Mouse (Mus musculus) midbrain, postnatal 0 days (tissue): ENCODE measurements at regions not wholly inside any gene's neighbourhood (a gene's known extent, or its start where the extent isn't known, plus 50 kb on each side); places are given as distances from the start of the nearest gene placed in this dataset.

Experiments used
- ATAC-seq: fragments of 200-750 bp; cut with Nextera tagmentation; 2 replicates; pipeline ENCODE4 v1.8.0; 2017; ENCODE audit warnings: moderate number of reproducible peaks, mild to moderate bottlenecking, moderate TSS enrichment, moderate library complexity; ENCODE audit not compliant: low FRiP score
- DNase-seq: peaks from one replicate; pipeline ENCODE4 v3.0.0-alpha.2; 2015; ENCODE audit warnings: low spot score
- H3K27ac ChIP-seq: fragments of 300-500 bp; sonication (generic); 2 replicates; pipeline ENCODE4 v1.5.1; 2014; ENCODE audit warnings: low read depth, mild to moderate bottlenecking, low read length, mixed read lengths
- H3K27me3 ChIP-seq: fragments of 300-500 bp; sonication (generic); 2 replicates; pipeline ENCODE4 v1.6.1; 2014; ENCODE audit warnings: low read length, control low read depth, mixed read lengths; ENCODE audit not compliant: insufficient read depth
- H3K36me3 ChIP-seq: fragments of 300-500 bp; sonication (generic); 2 replicates; pipeline ENCODE4 v1.6.1; 2014; ENCODE audit warnings: low read length, control low read depth, mixed read lengths; ENCODE audit not compliant: insufficient read depth
- H3K4me1 ChIP-seq: fragments of 300-500 bp; sonication (generic); 2 replicates; pipeline ENCODE4 v1.6.1; 2014; ENCODE audit warnings: mild to moderate bottlenecking, control low read depth, antibody characterized with exemption, low read length, mixed read lengths; ENCODE audit not compliant: insufficient read depth
- H3K4me2 ChIP-seq: fragments of 300-500 bp; sonication (generic); 2 replicates; pipeline ENCODE4 v1.6.1; 2014; ENCODE audit warnings: low read depth, mild to moderate bottlenecking, low read length, mixed read lengths; ENCODE audit not compliant: poor library complexity, severe bottlenecking
- H3K4me3 ChIP-seq: fragments of 300-500 bp; sonication (generic); 2 replicates; pipeline ENCODE4 v1.5.1; 2014; ENCODE audit warnings: low read depth, mild to moderate bottlenecking, low read length, moderate library complexity
- H3K9ac ChIP-seq: fragments of 300-500 bp; sonication (generic); replicated peaks from 2 replicates; pipeline ENCODE4 v1.6.1; 2014; ENCODE audit warnings: mild to moderate bottlenecking, low read length, moderate library complexity, mixed read lengths; ENCODE audit not compliant: poor library complexity, severe bottlenecking
- H3K9me3 ChIP-seq: fragments of 300-500 bp; sonication (generic); 2 replicates; pipeline ENCODE4 v1.6.1; 2016; ENCODE audit warnings: low read length, control low read depth
- CTCF ChIP-seq: IDR thresholded peaks from 2 replicates; pipeline ENCODE4 v1.5.1; 2016; ENCODE audit warnings: antibody characterized with exemption, mild to moderate bottlenecking
- WGBS: fragments of 180-500 bp; shearing (Covaris S2); extraction: QIAGEN DNeasy Blood & Tissue Kit; methylation state at CpG from one replicate; pipeline ENCODE4 v1.1.7; 2014; 5-methylcytosine and 5-hydroxymethylcytosine counted together

DNA sequence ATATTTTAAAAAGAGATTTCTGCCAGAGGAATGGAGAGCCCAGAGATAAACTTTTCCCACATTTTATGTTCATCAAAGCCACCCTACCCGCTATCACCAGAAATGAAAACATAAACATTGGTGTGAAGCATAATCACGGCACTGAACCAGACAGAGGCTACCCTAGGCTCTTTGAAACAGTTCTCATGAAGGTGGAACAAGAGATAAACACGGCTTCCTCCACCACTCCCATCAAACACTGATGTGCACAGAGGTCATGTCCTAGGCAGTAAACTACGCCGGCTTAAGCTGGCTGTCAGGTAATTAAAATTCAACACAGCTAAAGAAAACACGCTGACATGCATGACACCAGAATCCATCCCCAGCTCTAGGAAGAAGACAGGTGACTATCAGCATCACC lies 182.5 kb downstream of the Mreg start:
- TF ChIP-seq CTCF = no peak
- Histone ChIP-seq H3K9ac (no peak overlapping the region), H3K4me3 (no peak overlapping the region), H3K4me1 (no peaks in the 10 kb centered on the region), H3K9me3 (no peaks in the 10 kb centered on the region), H3K27ac (no peak overlapping the region), H3K36me3 (no peaks in the 10 kb centered on the region), H3K27me3 (no peaks in the 10 kb centered on the region), H3K4me2 (no peak overlapping the region)
- 87% methylated on average over 6 of the region's 6 CpGs for WGBS
- ATAC-seq = no peak
- no peak for DNase-seq

DNA sequence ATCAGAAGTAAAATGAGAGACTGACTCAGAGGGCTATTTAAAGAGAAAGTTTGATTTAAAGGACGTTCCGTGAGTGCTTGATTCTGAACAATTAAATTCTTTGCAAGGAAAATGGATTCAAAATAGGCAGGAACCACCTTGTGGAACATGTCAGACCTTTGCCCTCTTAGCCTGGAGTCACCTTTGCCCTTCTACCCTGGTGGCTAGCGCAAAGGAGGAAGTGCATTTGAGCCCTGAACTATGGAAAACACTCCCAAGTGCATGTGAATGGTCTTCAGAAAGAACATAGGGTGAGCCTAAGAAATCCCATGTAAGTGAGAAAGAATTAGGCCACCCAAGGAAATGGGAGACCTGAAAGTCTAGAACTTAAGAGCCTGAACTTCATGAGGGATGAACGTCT lies 185.2 kb downstream of the Mreg start:
- no peaks in the 10 kb centered on the region for H3K27me3 ChIP-seq
- H3K9ac ChIP-seq = no peak overlapping the region
- no peak overlapping the region for H3K27ac ChIP-seq
- TF ChIP-seq CTCF = no peak
- H3K4me2 ChIP-seq = no peak overlapping the region
- no peaks in the 10 kb centered on the region for H3K9me3 ChIP-seq
- ATAC-seq (no peak), DNase-seq (no peak)
- 92% methylated on average over 4 of the region's 4 CpGs for WGBS
- no peak overlapping the region for H3K4me3 ChIP-seq
- H3K36me3 ChIP-seq = no peaks in the 10 kb centered on the region
- H3K4me1 ChIP-seq = no peaks in the 10 kb centered on the region

DNA sequence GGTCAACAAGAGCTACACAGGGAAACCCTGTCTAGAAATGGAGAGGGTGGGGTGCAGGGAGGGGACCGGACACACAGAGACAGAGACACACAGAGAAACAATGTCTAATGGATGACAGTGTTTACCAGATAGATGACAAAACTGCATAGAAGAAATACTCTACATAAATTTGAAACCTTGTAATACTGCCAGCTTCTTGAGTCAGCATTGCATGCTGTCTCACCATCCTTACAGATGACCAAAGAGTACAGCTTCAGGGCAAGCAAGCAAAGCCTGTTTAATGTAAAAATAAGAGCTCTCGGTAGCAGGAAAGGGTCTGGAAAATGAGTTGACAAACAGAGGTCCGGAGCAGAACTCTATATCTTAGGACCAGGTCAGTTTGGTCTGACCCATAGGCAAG lies 189.5 kb downstream of the Mreg start:
- Histone ChIP-seq H3K4me3 (no peak overlapping the region), H3K36me3 (no peaks in the 10 kb centered on the region), H3K27me3 (no peaks in the 10 kb centered on the region), H3K4me2 (no peak overlapping the region), H3K9me3 (no peaks in the 10 kb centered on the region), H3K27ac (no peak overlapping the region), H3K4me1 (no peaks in the 10 kb centered on the region), H3K9ac (no peak overlapping the region)
- ATAC-seq = no peak
- TF ChIP-seq CTCF = no peak
- no peak for DNase-seq
- WGBS = 97% methylated on average over 3 of the region's 3 CpGs

DNA sequence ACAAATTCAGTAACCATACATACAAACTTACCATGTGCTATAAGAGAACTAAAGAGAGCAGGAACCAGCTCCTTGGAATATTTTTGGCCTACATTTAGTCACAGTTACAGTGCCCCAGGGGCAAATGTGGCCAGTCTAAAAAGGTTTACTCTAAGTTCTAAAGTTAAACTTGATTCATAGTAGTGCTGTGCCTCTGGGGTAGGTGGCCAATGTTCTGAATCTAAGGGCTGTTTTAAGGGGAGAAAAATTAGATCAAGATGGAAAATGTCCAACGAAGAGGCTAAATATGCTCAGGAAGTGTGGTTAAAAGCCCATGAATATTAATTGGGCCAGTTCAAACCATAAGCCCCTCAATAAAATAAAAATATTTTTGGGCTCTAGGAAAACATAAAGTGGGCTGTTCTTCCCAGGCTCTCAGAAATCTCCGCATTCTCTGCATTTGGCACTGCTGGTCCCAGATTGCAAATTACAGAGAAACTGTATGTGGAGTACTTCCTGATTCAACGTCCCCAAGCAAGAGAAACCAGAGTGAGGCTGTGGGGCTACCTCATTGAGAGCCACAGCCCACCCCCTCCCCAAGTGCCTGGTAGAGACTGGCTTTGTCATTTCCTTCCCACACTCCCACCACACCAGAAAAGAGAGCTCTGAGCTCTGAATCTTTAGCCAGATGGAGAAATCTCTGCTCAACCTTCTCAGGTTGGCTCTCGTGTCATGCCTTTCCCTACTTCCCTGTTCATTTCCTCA lies 193.5 kb downstream of the Mreg start:
- DNase-seq (no peak), ATAC-seq (no peak)
- Histone ChIP-seq H3K4me1 (no peaks in the 10 kb centered on the region), H3K27ac (no peak overlapping the region), H3K4me2 (no peak overlapping the region), H3K9me3 (no peaks in the 10 kb centered on the region), H3K27me3 (no peaks in the 10 kb centered on the region), H3K9ac (no peak overlapping the region), H3K36me3 (no peaks in the 10 kb centered on the region), H3K4me3 (no peak overlapping the region)
- WGBS = 83% methylated on average over 4 of the region's 4 CpGs
- TF ChIP-seq CTCF = no peak

DNA sequence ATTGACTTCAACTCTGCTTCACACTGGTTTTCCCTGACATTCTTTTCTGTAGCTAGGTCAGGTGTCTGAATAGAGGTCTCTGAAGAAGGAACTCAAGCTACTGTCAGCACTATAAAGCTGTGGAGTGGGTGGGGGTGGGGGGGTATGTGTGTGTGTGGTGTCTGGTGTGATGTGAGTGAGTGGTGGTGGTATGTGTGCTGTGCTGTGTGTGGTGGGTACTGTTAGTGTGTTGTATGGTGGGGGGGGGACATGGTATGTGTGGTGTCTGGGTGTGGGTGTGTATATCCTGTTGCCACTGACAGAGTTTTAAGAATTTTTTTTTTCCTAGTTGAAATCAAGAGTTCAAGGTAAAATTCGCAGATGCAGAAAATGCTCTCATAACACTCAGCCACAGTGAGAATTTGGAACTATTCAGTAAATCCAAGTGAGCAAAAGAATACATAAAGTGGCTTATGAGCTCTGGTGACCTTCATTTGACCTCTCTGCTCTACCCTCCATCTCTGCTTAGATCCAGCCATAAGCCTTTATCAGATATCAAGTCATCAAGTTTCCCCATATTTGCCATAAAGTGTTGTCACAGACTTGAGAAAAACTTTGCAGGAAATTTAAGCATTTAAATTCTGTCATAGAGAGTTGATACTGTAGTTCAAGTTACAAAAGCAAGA lies 194.2 kb downstream of the Mreg start:
- 71% methylated on average over 1 of the region's 1 CpGs for WGBS

DNA sequence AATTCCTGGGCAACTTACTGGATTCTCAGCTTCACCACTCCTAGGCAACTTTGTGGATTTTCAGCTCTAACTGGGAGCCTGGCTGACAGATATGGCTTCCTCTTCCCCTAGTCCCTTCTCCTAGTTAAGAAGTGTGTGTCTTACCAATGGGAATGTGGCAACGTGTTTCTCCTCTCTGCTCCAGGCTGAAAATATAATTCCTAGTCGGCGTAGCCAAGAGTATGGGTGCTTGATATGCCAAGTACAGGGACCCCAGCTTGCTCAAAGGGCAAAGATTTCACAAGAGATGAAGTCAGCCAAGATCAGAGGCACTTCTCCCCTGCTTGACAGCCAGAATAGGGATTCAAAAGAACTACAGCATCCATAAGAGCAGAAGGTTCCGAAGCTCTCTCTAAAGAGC lies 196.6 kb downstream of the Mreg start:
- Histone ChIP-seq H3K9me3 (no peaks in the 10 kb centered on the region), H3K4me1 (no peaks in the 10 kb centered on the region), H3K4me3 (no peak overlapping the region), H3K27me3 (no peaks in the 10 kb centered on the region), H3K4me2 (no peak overlapping the region), H3K27ac (no peak overlapping the region), H3K9ac (no peak overlapping the region), H3K36me3 (no peaks in the 10 kb centered on the region)
- no peak for TF ChIP-seq CTCF
- WGBS = 92% methylated on average over 4 of the region's 4 CpGs
- DNase-seq (no peak), ATAC-seq (no peak)

More for the DNA sequence above, 194.2 kb downstream of the Mreg start:
- Histone ChIP-seq H3K36me3 (no peaks in the 10 kb centered on the region), H3K27me3 (no peaks in the 10 kb centered on the region), H3K4me1 (no peaks in the 10 kb centered on the region), H3K4me2 (no peak overlapping the region), H3K9me3 (no peaks in the 10 kb centered on the region), H3K4me3 (no peak overlapping the region), H3K27ac (no peak overlapping the region), H3K9ac (no peak overlapping the region)
- DNase-seq (no peak), ATAC-seq (no peak)
- no peak for TF ChIP-seq CTCF
